Mouse (Mus musculus): ENCODE measurements around the gene Kif6.

- no peak for TF ChIP-seq POLR2A (IDR thresholded peaks at IDR 0.05; ENCODE audit: borderline replicate concordance, extremely low read depth, insufficient read depth, insufficient read length, poor library complexity, severe bottlenecking)
- TF ChIP-seq CTCF (IDR thresholded peaks at IDR 0.05; ENCODE audit: borderline replicate concordance, extremely low read depth, insufficient read depth, insufficient read length): no peak
These were observed 318.9 kb downstream of the Kif6 start for GRCm38 (mm10) chr17:49933806-49934205.
